Mouse (Mus musculus) liver, adult 2 months (tissue): ENCODE measurements around the gene Bcl2.

Experiments
- CTCF ChIP-seq: fragments of 200-500 bp; IDR thresholded peaks from 2 replicates; pipeline ENCODE4 v1.5.1; 2011; ENCODE audit warnings: low read depth, low read length, control low read depth
- POLR2A ChIP-seq: fragments of 200-500 bp; IDR thresholded peaks from 2 replicates; pipeline ENCODE4 v1.6.1; 2011; ENCODE audit warnings: low read length, control low read depth; ENCODE audit not compliant: insufficient read depth; ENCODE audit errors: extremely low read depth

DNA sequence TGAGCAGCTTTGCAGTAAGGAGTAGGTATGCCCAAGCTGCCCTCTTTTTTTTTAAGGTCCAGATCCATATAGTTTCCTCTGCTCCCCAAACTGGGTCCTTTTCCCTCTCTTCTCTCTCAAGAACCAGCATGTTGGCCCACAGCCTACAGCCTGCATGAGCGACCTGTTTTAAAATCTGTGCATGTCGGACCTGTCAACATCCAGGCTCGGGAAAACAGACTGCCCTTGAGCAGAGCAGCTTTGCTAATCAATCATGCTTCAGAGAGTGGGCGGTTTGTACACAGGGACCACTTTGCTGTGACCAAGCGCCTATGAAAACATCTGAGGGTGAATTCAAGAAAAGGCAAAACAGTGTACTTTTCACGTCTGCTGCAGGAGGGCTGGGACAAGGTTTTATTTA lies 111.1 kb downstream of the Bcl2 start:
- TF ChIP-seq POLR2A (no peak), CTCF (no peak)
